Mouse (Mus musculus) limb, embryonic 11.5 days (tissue): Measurements from ENCODE around the gene Satb1. TPM values are rescaled to one million over a fixed set of nuclear protein-coding genes. Genes with fewer than 3 reads are reported as not detected.

Experiments used
- ATAC-seq: fragments of 200-750 bp; cut with Nextera tagmentation; 2 replicates; pipeline ENCODE4 v1.8.0; 2017; ENCODE audit warnings: low read depth; ENCODE audit not compliant: insufficient number of reproducible peaks, low FRiP score, low TSS enrichment
- DNase-seq: peaks from one replicate; pipeline ENCODE4 v3.0.0-alpha.2; 2015; ENCODE audit warnings: low spot score
- H3K27ac ChIP-seq: fragments of 300-500 bp; sonication (generic); replicated peaks from 2 replicates; pipeline ENCODE4 v1.5.1; 2014; ENCODE audit warnings: low read depth, mild to moderate bottlenecking, low read length
- H3K27me3 ChIP-seq: fragments of 300-500 bp; sonication (generic); 2 replicates; pipeline ENCODE4 v1.6.1; 2014; ENCODE audit warnings: mild to moderate bottlenecking, low read length, mixed read lengths; ENCODE audit not compliant: control insufficient read depth, insufficient read depth
- H3K36me3 ChIP-seq: fragments of 300-500 bp; sonication (generic); 2 replicates; pipeline ENCODE4 v1.6.1; 2014; ENCODE audit warnings: mild to moderate bottlenecking, low read length, moderate library complexity, mixed read lengths; ENCODE audit not compliant: control insufficient read depth, insufficient read depth
- H3K4me1 ChIP-seq: fragments of 300-500 bp; sonication (generic); 2 replicates; pipeline ENCODE4 v1.6.1; 2014; ENCODE audit warnings: low read length, mixed read lengths; ENCODE audit not compliant: control insufficient read depth, insufficient read depth
- H3K4me2 ChIP-seq: fragments of 300-500 bp; sonication (generic); 2 replicates; pipeline ENCODE4 v1.6.1; 2014; ENCODE audit warnings: low read depth, mild to moderate bottlenecking, moderate library complexity; ENCODE audit not compliant: severe bottlenecking
- H3K4me3 ChIP-seq: fragments of 300-500 bp; sonication (generic); 2 replicates; pipeline ENCODE4 v1.5.1; 2014; ENCODE audit warnings: low read depth, low read length
- H3K9ac ChIP-seq: fragments of 300-500 bp; sonication (generic); 2 replicates; pipeline ENCODE4 v1.6.1; 2014; ENCODE audit warnings: mild to moderate bottlenecking, low read length
- H3K9me3 ChIP-seq: fragments of 300-500 bp; sonication (generic); 2 replicates; pipeline ENCODE4 v1.6.1; 2016; ENCODE audit warnings: low read length; ENCODE audit not compliant: control insufficient read depth
- WGBS: fragments of 180-500 bp; shearing (Covaris S2); extraction: QIAGEN DNeasy Blood & Tissue Kit; methylation state at CpG from one replicate; pipeline ENCODE4 v1.1.7; 2014; 5-methylcytosine and 5-hydroxymethylcytosine counted together
- polyA plus RNA-seq: library from polyadenylated mRNA; unstranded; fragments of >200 nt; fragmentation: Nextera tagmentation; extraction: Ambion mirVana; gene quantifications from 2 replicates; pipeline ENCODE4 v1.2.1, GENCODE M21; 2014

The Satb1 gene
- 12.3 and 15.6 TPM in 2 replicates for polyA plus RNA-seq

- Histone ChIP-seq H3K9me3 (no peaks in the 10 kb centered on the region), H3K4me3 (peak within 1 kb of the TSS; percentile 50), H3K27me3 (peaks cover 32% of the 10 kb centered on the region), H3K36me3 (no peaks in the 10 kb centered on the region), H3K4me2 (peak within 1 kb of the TSS; percentile 98), H3K4me1 (peaks cover 6% of the 10 kb centered on the region; the same call in 1 of the 2 replicates), H3K27ac (no peak within 1 kb of the TSS), H3K9ac (peak within 1 kb of the TSS; percentile 65)
- ATAC-seq (peak; percentile 77; the same call in 1 of the 2 replicates), DNase-seq (peak; percentile 80)
- WGBS = 0% methylated on average over 36 of the region's 52 CpGs
Measured at GRCm38 (mm10) chr17:51832900-51833577, at the start of gene Satb1. Satb1 (minus strand) TSS chr17:51833290.

- WGBS = 45% methylated on average over 12 of the region's 12 CpGs
- no peak for ATAC-seq
- DNase-seq = no peak
Measured at GRCm38 (mm10) chr17:51882566-51882965, 49.5 kb upstream of the Satb1 start.

GRCm38 (mm10) chr17:51880895-51881622, 48.0 kb upstream of the Satb1 start:
- no peaks in the 10 kb centered on the region for H3K27me3 ChIP-seq
- H3K4me3 ChIP-seq = no peak overlapping the region
- WGBS = 88% methylated on average over 8 of the region's 8 CpGs
- no peak overlapping the region for H3K9ac ChIP-seq
- H3K4me2 ChIP-seq = no peak overlapping the region
- no peaks in the 10 kb centered on the region for H3K9me3 ChIP-seq
- H3K4me1 ChIP-seq = no peaks in the 10 kb centered on the region
- DNase-seq (no peak), ATAC-seq (no peak)
- H3K36me3 ChIP-seq = no peaks in the 10 kb centered on the region
- no peak overlapping the region for H3K27ac ChIP-seq

More at GRCm38 (mm10) chr17:51882566-51882965, 49.5 kb upstream of the Satb1 start:
- Histone ChIP-seq H3K27me3 (no peaks in the 10 kb centered on the region), H3K4me2 (no peak overlapping the region), H3K4me1 (no peaks in the 10 kb centered on the region), H3K4me3 (no peak overlapping the region), H3K9ac (no peak overlapping the region), H3K36me3 (no peaks in the 10 kb centered on the region), H3K9me3 (no peaks in the 10 kb centered on the region), H3K27ac (no peak overlapping the region)

GRCm38 (mm10) chr17:51880221-51880620, 47.1 kb upstream of the Satb1 start:
- ATAC-seq = no peak
- DNase-seq = no peak
- no peaks in the 10 kb centered on the region for H3K4me1 ChIP-seq
- no peak overlapping the region for H3K4me3 ChIP-seq
- no peaks in the 10 kb centered on the region for H3K36me3 ChIP-seq
- H3K27ac ChIP-seq = no peak overlapping the region
- 64% methylated on average over 9 of the region's 9 CpGs for WGBS
- H3K27me3 ChIP-seq = no peaks in the 10 kb centered on the region
- H3K9ac ChIP-seq = no peak overlapping the region
- H3K4me2 ChIP-seq = no peak overlapping the region
- no peaks in the 10 kb centered on the region for H3K9me3 ChIP-seq

GRCm38 (mm10) chr17:51879736-51880135, 46.6 kb upstream of the Satb1 start:
- Histone ChIP-seq H3K9ac (no peak overlapping the region), H3K36me3 (no peaks in the 10 kb centered on the region), H3K9me3 (no peaks in the 10 kb centered on the region), H3K27me3 (no peaks in the 10 kb centered on the region), H3K4me1 (no peaks in the 10 kb centered on the region), H3K27ac (no peak overlapping the region), H3K4me3 (no peak overlapping the region), H3K4me2 (no peak overlapping the region)
- DNase-seq (no peak), ATAC-seq (no peak)
- WGBS = 89% methylated on average over 5 of the region's 5 CpGs

DNA sequence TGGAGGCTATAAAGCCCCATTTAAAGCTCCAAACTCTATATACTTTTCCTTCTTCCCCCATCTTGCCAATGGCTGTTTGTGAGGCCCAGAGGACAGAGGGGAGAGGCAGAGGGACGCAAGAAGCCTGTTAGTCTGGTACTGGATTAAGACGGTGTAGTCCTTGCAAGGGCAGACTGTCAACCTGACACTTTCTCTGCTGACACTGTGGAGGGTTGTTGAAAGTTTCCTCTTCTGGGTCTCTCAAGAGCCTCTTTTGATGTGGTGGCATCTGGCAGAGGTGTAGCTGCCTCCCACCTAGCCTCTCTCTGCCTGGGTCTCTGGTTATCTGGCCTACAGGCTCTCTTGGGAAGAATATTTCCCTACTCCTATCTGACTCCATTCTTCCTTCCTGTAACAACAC, 46.1 kb upstream of the Satb1 start:
- Histone ChIP-seq H3K36me3 (no peaks in the 10 kb centered on the region), H3K27me3 (no peaks in the 10 kb centered on the region), H3K27ac (no peak overlapping the region), H3K4me1 (no peaks in the 10 kb centered on the region), H3K4me3 (no peak overlapping the region), H3K4me2 (no peak overlapping the region), H3K9me3 (no peaks in the 10 kb centered on the region), H3K9ac (no peak overlapping the region)
- WGBS = 73% methylated on average over 2 of the region's 2 CpGs
- ATAC-seq (no peak), DNase-seq (no peak)

DNA sequence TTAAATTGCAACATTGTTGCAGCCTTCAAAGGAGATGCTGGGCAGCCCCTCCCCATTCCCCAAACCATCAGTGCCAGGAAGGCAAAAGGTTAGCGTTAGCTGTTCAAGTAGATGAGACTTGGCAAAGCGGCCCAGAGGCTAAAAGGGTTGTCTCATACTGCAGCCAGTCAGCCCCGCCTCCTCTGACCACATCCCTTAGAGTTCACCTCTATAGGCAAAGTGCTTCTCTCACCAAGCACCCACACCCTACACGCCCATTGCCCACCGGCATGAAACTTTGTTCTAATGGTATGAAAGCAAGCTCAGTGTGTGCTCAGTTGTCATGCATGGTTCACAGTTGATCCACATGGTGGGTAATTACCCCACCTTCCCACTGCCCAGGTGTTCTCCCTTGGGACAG, 43.4 kb upstream of the Satb1 start:
- WGBS = 95% methylated on average over 5 of the region's 5 CpGs
- no peaks in the 10 kb centered on the region for H3K36me3 ChIP-seq
- ATAC-seq (no peak), DNase-seq (no peak)
- H3K27me3 ChIP-seq = no peaks in the 10 kb centered on the region
- no peak overlapping the region for H3K9ac ChIP-seq
- H3K4me2 ChIP-seq = no peak overlapping the region
- H3K27ac ChIP-seq = no peak overlapping the region
- H3K4me3 ChIP-seq = no peak overlapping the region
- H3K9me3 ChIP-seq = no peaks in the 10 kb centered on the region
- H3K4me1 ChIP-seq = no peaks in the 10 kb centered on the region

GRCm38 (mm10) chr17:51857616-51858015, 24.5 kb upstream of the Satb1 start:
- Histone ChIP-seq H3K4me3 (no peak overlapping the region), H3K27ac (no peak overlapping the region), H3K27me3 (no peaks in the 10 kb centered on the region), H3K4me1 (no peaks in the 10 kb centered on the region), H3K36me3 (no peaks in the 10 kb centered on the region), H3K4me2 (no peak overlapping the region), H3K9ac (no peak overlapping the region), H3K9me3 (no peaks in the 10 kb centered on the region)
- DNase-seq = no peak
- ATAC-seq = no peak
- 87% methylated on average over 4 of the region's 4 CpGs for WGBS
